Mouse (Mus musculus) liver, embryonic 14.5 days (tissue): ENCODE measurements around the gene Zfp2. TPM values are rescaled to one million over a fixed set of nuclear protein-coding genes. Genes with fewer than 3 reads are reported as not detected.

Experiments
- ATAC-seq: fragments of 200-750 bp; cut with Nextera tagmentation; 2 replicates; pipeline ENCODE4 v1.8.0; 2017; ENCODE audit warnings: moderate number of reproducible peaks, mild to moderate bottlenecking, moderate library complexity; ENCODE audit not compliant: insufficient read depth
- DNase-seq, 3 experiments: peaks; one replicate each; pipeline ENCODE4 v3.0.0-alpha.2; 2012 to 2013; ENCODE audit warnings: low read depth in 3 of 3, low spot score in 3 of 3
- H3K27ac ChIP-seq: fragments of 300-500 bp; sonication (generic); 2 replicates; pipeline ENCODE4 v1.5.1; 2014; ENCODE audit warnings: moderate library complexity, mild to moderate bottlenecking, control low read depth, inconsistent platforms
- H3K27me3 ChIP-seq: fragments of 300-500 bp; sonication (generic); 2 replicates; pipeline ENCODE4 v1.6.1; 2014; ENCODE audit warnings: mild to moderate bottlenecking, low read length, moderate library complexity; ENCODE audit not compliant: control insufficient read depth, insufficient read depth
- H3K36me3 ChIP-seq: fragments of 300-500 bp; sonication (generic); replicated peaks from 2 replicates; pipeline ENCODE4 v1.6.1; 2014; ENCODE audit warnings: low read depth; ENCODE audit not compliant: control insufficient read depth, insufficient read depth
- H3K4me1 ChIP-seq, 2 experiments: fragments of 200-500 bp in 1 of 2; fragments of 300-500 bp in 1 of 2; sonication (generic) in 1 of 2; replicated peaks; 2 replicates each; pipeline ENCODE4 v1.6.1; 2012 to 2014; ENCODE audit warnings: antibody characterized with exemption in 1 of 2, inconsistent platforms in 1 of 2, low read length in 1 of 2; ENCODE audit not compliant: control insufficient read depth in 2 of 2, insufficient read depth in 2 of 2
- H3K4me2 ChIP-seq: fragments of 300-500 bp; sonication (generic); 2 replicates; pipeline ENCODE4 v1.6.1; 2014; ENCODE audit warnings: low read depth, mild to moderate bottlenecking, control low read depth, moderate library complexity
- H3K4me3 ChIP-seq, 2 experiments: fragments of 200-500 bp in 1 of 2; fragments of 300-500 bp in 1 of 2; sonication (generic) in 1 of 2; 2 replicates each; pipeline ENCODE4 v1.5.1; 2012 to 2014; ENCODE audit warnings: low read depth in 2 of 2, low read length in 2 of 2, mild to moderate bottlenecking in 2 of 2, control low read depth in 1 of 2, inconsistent platforms in 1 of 2, moderate library complexity in 1 of 2; ENCODE audit not compliant: insufficient read depth in 1 of 2
- H3K9ac ChIP-seq: fragments of 300-500 bp; sonication (generic); replicated peaks from 2 replicates; pipeline ENCODE4 v1.6.1; 2014; ENCODE audit warnings: mild to moderate bottlenecking, control low read depth, moderate library complexity
- H3K9me3 ChIP-seq: fragments of 300-500 bp; sonication (generic); 2 replicates; pipeline ENCODE4 v1.6.1; 2016; ENCODE audit warnings: low read length, mixed read lengths; ENCODE audit not compliant: control insufficient read depth
- CTCF ChIP-seq: IDR thresholded peaks from 2 replicates; pipeline ENCODE4 v1.5.1; 2016; ENCODE audit warnings: antibody characterized with exemption, low read depth, control low read depth
- EP300 ChIP-seq: IDR thresholded peaks from 2 replicates; pipeline ENCODE4 v1.6.1; 2016; ENCODE audit warnings: antibody characterized with exemption, low read depth
- WGBS: fragments of 180-500 bp; shearing (Covaris S2); extraction: QIAGEN DNeasy Blood & Tissue Kit; methylation state at CpG from one replicate; pipeline ENCODE4 v1.1.7; 2014; ENCODE audit not compliant: insufficient replicate concordance; 5-methylcytosine and 5-hydroxymethylcytosine counted together
- polyA plus RNA-seq, 2 experiments: library from polyadenylated mRNA; depleted of rRNA in 1 of 2; stranded (reverse) in 1 of 2; unstranded in 1 of 2; fragments of >200 nt; fragmentation: Nextera tagmentation in 1 of 2; extraction: Ambion mirVana in 1 of 2; gene quantifications; 2 replicates each; pipeline versions ENCODE4 v1.2.1 to v1.2.3; 2012 to 2014

Zfp2 gene
- polyA plus RNA-seq, 2 experiments = 0.70 to 2.6 TPM

GRCm38 (mm10) chr11:50931021-50931420, 15.1 kb upstream of the Zfp2 start:
- Histone ChIP-seq H3K4me2 (peak overlapping the region; percentile 82), H3K27ac (no peak overlapping the region), H3K9me3 (no peaks in the 10 kb centered on the region), H3K27me3 (no peaks in the 10 kb centered on the region; the same call in none of the 2 replicates), H3K9ac (peak overlapping the region; percentile 27), H3K4me1 (peaks cover 0 to 2% of the 10 kb centered on the region in 2 experiments; a peak in 2 of 4 replicates), H3K36me3 (no peaks in the 10 kb centered on the region), H3K4me3 (peak overlapping the region; percentile 60 to 79)
- TF ChIP-seq CTCF (no peak), EP300 (no peak)
- DNase-seq (no peak), ATAC-seq (peak; percentile 57)
- WGBS = 1% methylated on average over 16 of the region's 16 CpGs

GRCm38 (mm10) chr11:50930469-50931014, 14.6 kb upstream of the Zfp2 start:
- Histone ChIP-seq H3K36me3 (no peaks in the 10 kb centered on the region), H3K4me3 (peak overlapping the region; percentile 60 to 79), H3K9me3 (no peaks in the 10 kb centered on the region), H3K27me3 (no peaks in the 10 kb centered on the region; the same call in none of the 2 replicates), H3K4me2 (peak overlapping the region; percentile 82), H3K9ac (peak overlapping the region; percentile 27; the same call in 1 of the 2 replicates), H3K4me1 (peaks cover 0 to 2% of the 10 kb centered on the region in 2 experiments; a peak in 2 of 4 replicates), H3K27ac (no peak overlapping the region)
- TF ChIP-seq EP300 (no peak), CTCF (no peak)
- ATAC-seq (peak; percentile 13; the same call in 1 of the 2 replicates), DNase-seq (no peak)
- 13% methylated on average over 14 of the region's 14 CpGs for WGBS

- Histone ChIP-seq H3K27me3 (no peaks in the 10 kb centered on the region), H3K27ac (no peak overlapping the region), H3K36me3 (no peaks in the 10 kb centered on the region; the same call in none of the 2 replicates), H3K4me3 (no peak overlapping the region), H3K9ac (no peak overlapping the region), H3K9me3 (no peaks in the 10 kb centered on the region), H3K4me1 (no peaks in the 10 kb centered on the region; a peak in 1 of 4 replicates), H3K4me2 (no peak overlapping the region)
- DNase-seq (no peak), ATAC-seq (no peak)
- 62% methylated on average over 3 of the region's 3 CpGs for WGBS
- TF ChIP-seq CTCF (no peak), EP300 (no peak)
Measured at GRCm38 (mm10) chr11:50914461-50914860, 1.5 kb downstream of the Zfp2 start.

- Histone ChIP-seq H3K27me3 (no peaks in the 10 kb centered on the region), H3K4me1 (no peaks in the 10 kb centered on the region; a peak in 1 of 4 replicates), H3K36me3 (no peaks in the 10 kb centered on the region; the same call in none of the 2 replicates), H3K4me3 (no peak overlapping the region), H3K4me2 (no peak overlapping the region), H3K27ac (no peak overlapping the region), H3K9me3 (no peaks in the 10 kb centered on the region), H3K9ac (no peak overlapping the region)
- no peak for DNase-seq
- ATAC-seq = no peak
- TF ChIP-seq EP300 = no peak
- no peak for TF ChIP-seq CTCF
- WGBS = 63% methylated on average over 1 of the region's 1 CpGs
Measured at GRCm38 (mm10) chr11:50913301-50913700, 2.7 kb downstream of the Zfp2 start.

- no peaks in the 10 kb centered on the region for H3K9me3 ChIP-seq
- DNase-seq = no peak
- no peak overlapping the region for H3K4me2 ChIP-seq
- WGBS = 66% methylated on average over 5 of the region's 5 CpGs
- no peak overlapping the region for H3K9ac ChIP-seq
- no peak overlapping the region for H3K27ac ChIP-seq
- no peak for TF ChIP-seq CTCF
- TF ChIP-seq EP300 = no peak
- H3K4me1 ChIP-seq = no peaks in the 10 kb centered on the region; a peak in 1 of 4 replicates
- peaks cover 2% of the 10 kb centered on the region for H3K36me3 ChIP-seq
- ATAC-seq = no peak
- no peaks in the 10 kb centered on the region for H3K27me3 ChIP-seq
- no peak overlapping the region for H3K4me3 ChIP-seq
Measured at GRCm38 (mm10) chr11:50908136-50908535, 7.8 kb downstream of the Zfp2 start.
